Mouse (Mus musculus): ENCODE measurements around the gene Msi1.
A peak's percentile ranks its signal among the peaks of the same experiment; 100 is the strongest.

GRCm38 (mm10) chr5:115431061-115431897, 1.9 kb downstream of the Msi1 start:
- TF ChIP-seq CTCF (IDR thresholded peaks at IDR 0.05 in 2 of 3, conservative IDR thresholded peaks at IDR 0.05 in 1 of 3; ENCODE audit: control insufficient read depth in 1 of 3, insufficient read depth in 1 of 3, low read depth in 2 of 3, low read length in 3 of 3, poor library complexity in 1 of 3, severe bottlenecking in 1 of 3) (peak in 2 of 3 experiments; percentile 40 to 61; a peak in 5 of 6 replicates), POLR2A (IDR thresholded peaks at IDR 0.05; ENCODE audit: control insufficient read depth in 1 of 2, insufficient read depth in 1 of 2, low read depth in 1 of 2, low read length in 2 of 2, poor library complexity in 1 of 2) (no peak), ZNF384 (IDR thresholded peaks at IDR 0.05; ENCODE audit: low read depth, low read length) (no peak)

Measured in MEL (cell line).